Mouse (Mus musculus) stomach, postnatal 0 days (tissue): ENCODE results near the gene Cux1.

ENCODE experiments used
- CTCF ChIP-seq: IDR thresholded peaks from 2 replicates; pipeline ENCODE4 v1.5.1; 2016; ENCODE audit warnings: antibody characterized with exemption, low read depth, mild to moderate bottlenecking, moderate library complexity
- EP300 ChIP-seq: optimal IDR thresholded peaks from 2 replicates; pipeline ENCODE3; 2016; ENCODE audit warnings: antibody characterized with exemption

DNA sequence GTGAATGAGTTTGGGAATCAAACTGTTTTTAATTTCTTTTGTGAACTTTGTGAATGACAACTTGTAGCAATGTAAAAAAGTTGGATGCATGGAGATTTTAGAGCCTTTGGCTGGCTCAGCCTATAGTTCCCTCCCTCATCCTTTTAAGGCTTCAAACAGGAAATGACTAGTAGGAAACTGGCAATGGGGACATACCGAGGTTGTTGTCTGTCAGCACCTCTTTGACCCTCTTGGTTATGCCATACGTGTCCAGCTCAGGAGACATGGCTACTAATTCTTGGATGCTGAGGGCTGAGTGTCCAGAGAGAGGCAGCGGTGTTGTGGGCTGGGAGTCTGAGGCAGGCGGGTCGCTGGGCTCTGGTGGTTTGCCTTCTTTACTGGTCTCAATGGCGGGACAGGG, 280.7 kb downstream of the Cux1 start:
- TF ChIP-seq CTCF (no peak), EP300 (no peak)
